Mouse (Mus musculus): ENCODE results near the gene Snx9. TPM values are rescaled to one million over a fixed set of nuclear protein-coding genes. Genes with fewer than 3 reads are reported as not detected.

Gene Snx9
- polyA plus RNA-seq, 1 experiment from 2014 or later: 29.6 TPM

GRCm38 (mm10) chr17:5845376-5845775 lies 4.2 kb downstream of the Snx9 start:
- peaks cover 18 to 35% of the 10 kb centered on the region in 2 experiments for H3K4me1 ChIP-seq (ENCODE audit: control insufficient read depth in 2 of 2, insufficient read depth in 2 of 2, low read length in 2 of 2)
- no peaks in the 10 kb centered on the region for H3K27me3 ChIP-seq (ENCODE audit: control insufficient read depth, insufficient read depth, low read length)
- H3K4me3 ChIP-seq (ENCODE audit: control insufficient read depth in 1 of 2, insufficient read depth in 1 of 2, low read depth in 1 of 2, low read length in 2 of 2): no peak overlapping the region
- 74% methylated on average over 4 of the region's 4 CpGs for WGBS
- no peak overlapping the region for H3K27ac ChIP-seq (replicated peaks in 1 of 2; ENCODE audit: control insufficient read depth in 1 of 2, insufficient read depth in 1 of 2, low read depth in 2 of 2, low read length in 2 of 2)
- H3K9ac ChIP-seq (ENCODE audit: low read length): no peak overlapping the region
- no peaks in the 10 kb centered on the region for H3K9me3 ChIP-seq (ENCODE audit: control insufficient read depth, low read length)
- ATAC-seq (ENCODE audit: insufficient number of reproducible peaks, insufficient read depth, low FRiP score, low read depth): no peak
- no peaks in the 10 kb centered on the region for H3K36me3 ChIP-seq (ENCODE audit: control insufficient read depth, insufficient read depth, low read length)
- H3K4me2 ChIP-seq (ENCODE audit: low read length): no peak overlapping the region

GRCm38 (mm10) chr17:5846101-5846500 lies 5.0 kb downstream of the Snx9 start:
- no peak for ATAC-seq (ENCODE audit: insufficient number of reproducible peaks, insufficient read depth, low FRiP score, low read depth)
- Histone ChIP-seq H3K36me3 (ENCODE audit: control insufficient read depth, insufficient read depth, low read length) (no peaks in the 10 kb centered on the region), H3K4me1 (ENCODE audit: control insufficient read depth in 2 of 2, insufficient read depth in 2 of 2, low read length in 2 of 2) (peaks cover 18 to 35% of the 10 kb centered on the region in 2 experiments), H3K4me2 (ENCODE audit: low read length) (no peak overlapping the region), H3K9me3 (ENCODE audit: control insufficient read depth, low read length) (no peaks in the 10 kb centered on the region), H3K27me3 (ENCODE audit: control insufficient read depth, insufficient read depth, low read length) (no peaks in the 10 kb centered on the region), H3K9ac (ENCODE audit: low read length) (no peak overlapping the region), H3K27ac (replicated peaks in 1 of 2; ENCODE audit: control insufficient read depth in 1 of 2, insufficient read depth in 1 of 2, low read depth in 2 of 2, low read length in 2 of 2) (no peak overlapping the region), H3K4me3 (ENCODE audit: control insufficient read depth in 1 of 2, insufficient read depth in 1 of 2, low read depth in 1 of 2, low read length in 2 of 2) (no peak overlapping the region)
- WGBS: 43% methylated on average over 8 of the region's 8 CpGs

- WGBS: 63% methylated on average over 10 of the region's 10 CpGs
- Histone ChIP-seq H3K4me1 (ENCODE audit: control insufficient read depth in 2 of 2, insufficient read depth in 2 of 2, low read length in 2 of 2) (peaks cover 13 to 23% of the 10 kb centered on the region in 2 experiments), H3K4me2 (ENCODE audit: low read length) (peak overlapping the region; percentile 66), H3K9ac (ENCODE audit: low read length) (peak overlapping the region; percentile 63), H3K9me3 (ENCODE audit: control insufficient read depth, low read length) (no peaks in the 10 kb centered on the region), H3K36me3 (ENCODE audit: control insufficient read depth, insufficient read depth, low read length) (no peaks in the 10 kb centered on the region), H3K27ac (replicated peaks in 1 of 2; ENCODE audit: control insufficient read depth in 1 of 2, insufficient read depth in 1 of 2, low read depth in 2 of 2, low read length in 2 of 2) (peak overlapping the region in 1 of 2 experiments; percentile 29; a peak in 3 of 4 replicates), H3K27me3 (ENCODE audit: control insufficient read depth, insufficient read depth, low read length) (no peaks in the 10 kb centered on the region), H3K4me3 (ENCODE audit: control insufficient read depth in 1 of 2, insufficient read depth in 1 of 2, low read depth in 1 of 2, low read length in 2 of 2) (peak overlapping the region; percentile 32 to 44; a peak in 3 of 4 replicates)
- no peak for ATAC-seq (ENCODE audit: insufficient number of reproducible peaks, insufficient read depth, low FRiP score, low read depth)
Measured at GRCm38 (mm10) chr17:5848706-5849415, 7.7 kb downstream of the Snx9 start.

GRCm38 (mm10) chr17:5849421-5849910 lies 8.3 kb downstream of the Snx9 start:
- WGBS: 9% methylated on average over 18 of the region's 18 CpGs
- no peaks in the 10 kb centered on the region for H3K27me3 ChIP-seq (ENCODE audit: control insufficient read depth, insufficient read depth, low read length)
- H3K4me3 ChIP-seq (ENCODE audit: control insufficient read depth in 1 of 2, insufficient read depth in 1 of 2, low read depth in 1 of 2, low read length in 2 of 2): peak overlapping the region; percentile 32 to 44
- no peaks in the 10 kb centered on the region for H3K36me3 ChIP-seq (ENCODE audit: control insufficient read depth, insufficient read depth, low read length)
- H3K9me3 ChIP-seq (ENCODE audit: control insufficient read depth, low read length): no peaks in the 10 kb centered on the region
- peaks cover 13 to 23% of the 10 kb centered on the region in 2 experiments for H3K4me1 ChIP-seq (ENCODE audit: control insufficient read depth in 2 of 2, insufficient read depth in 2 of 2, low read length in 2 of 2)
- ATAC-seq (ENCODE audit: insufficient number of reproducible peaks, insufficient read depth, low FRiP score, low read depth): no peak
- peak overlapping the region; percentile 29 to 67 for H3K27ac ChIP-seq (replicated peaks in 1 of 2; ENCODE audit: control insufficient read depth in 1 of 2, insufficient read depth in 1 of 2, low read depth in 2 of 2, low read length in 2 of 2)
- peak overlapping the region; percentile 63 for H3K9ac ChIP-seq (ENCODE audit: low read length)
- H3K4me2 ChIP-seq (ENCODE audit: low read length): peak overlapping the region; percentile 66

GRCm38 (mm10) chr17:5850031-5850430 lies 8.9 kb downstream of the Snx9 start:
- H3K27me3 ChIP-seq (ENCODE audit: control insufficient read depth, insufficient read depth, low read length): no peaks in the 10 kb centered on the region
- no peak overlapping the region for H3K27ac ChIP-seq (replicated peaks in 1 of 2; ENCODE audit: control insufficient read depth in 1 of 2, insufficient read depth in 1 of 2, low read depth in 2 of 2, low read length in 2 of 2)
- ATAC-seq (ENCODE audit: insufficient number of reproducible peaks, insufficient read depth, low FRiP score, low read depth): no peak
- no peak overlapping the region; a peak in 1 of 4 replicates for H3K4me3 ChIP-seq (ENCODE audit: control insufficient read depth in 1 of 2, insufficient read depth in 1 of 2, low read depth in 1 of 2, low read length in 2 of 2)
- no peaks in the 10 kb centered on the region for H3K36me3 ChIP-seq (ENCODE audit: control insufficient read depth, insufficient read depth, low read length)
- H3K9ac ChIP-seq (ENCODE audit: low read length): no peak overlapping the region
- peaks cover 11 to 23% of the 10 kb centered on the region in 2 experiments for H3K4me1 ChIP-seq (ENCODE audit: control insufficient read depth in 2 of 2, insufficient read depth in 2 of 2, low read length in 2 of 2)
- H3K9me3 ChIP-seq (ENCODE audit: control insufficient read depth, low read length): no peaks in the 10 kb centered on the region
- 93% methylated on average over 3 of the region's 3 CpGs for WGBS
- H3K4me2 ChIP-seq (ENCODE audit: low read length): peak overlapping the region; percentile 66

- Histone ChIP-seq H3K4me3 (ENCODE audit: control insufficient read depth in 1 of 2, insufficient read depth in 1 of 2, low read depth in 1 of 2, low read length in 2 of 2) (no peak overlapping the region), H3K4me2 (ENCODE audit: low read length) (no peak overlapping the region), H3K4me1 (ENCODE audit: control insufficient read depth in 2 of 2, insufficient read depth in 2 of 2, low read length in 2 of 2) (peaks cover 11 to 23% of the 10 kb centered on the region in 2 experiments), H3K27me3 (ENCODE audit: control insufficient read depth, insufficient read depth, low read length) (no peaks in the 10 kb centered on the region), H3K27ac (replicated peaks in 1 of 2; ENCODE audit: control insufficient read depth in 1 of 2, insufficient read depth in 1 of 2, low read depth in 2 of 2, low read length in 2 of 2) (no peak overlapping the region), H3K9me3 (ENCODE audit: control insufficient read depth, low read length) (no peaks in the 10 kb centered on the region), H3K36me3 (ENCODE audit: control insufficient read depth, insufficient read depth, low read length) (no peaks in the 10 kb centered on the region), H3K9ac (ENCODE audit: low read length) (no peak overlapping the region)
- 98% methylated on average over 3 of the region's 3 CpGs for WGBS
- no peak for ATAC-seq (ENCODE audit: insufficient number of reproducible peaks, insufficient read depth, low FRiP score, low read depth)
Measured at GRCm38 (mm10) chr17:5850476-5850875, 9.3 kb downstream of the Snx9 start.

- WGBS: 91% methylated on average over 13 of the region's 13 CpGs
- ATAC-seq (ENCODE audit: insufficient number of reproducible peaks, insufficient read depth, low FRiP score, low read depth): no peak
- Histone ChIP-seq H3K27ac (replicated peaks in 1 of 2; ENCODE audit: control insufficient read depth in 1 of 2, insufficient read depth in 1 of 2, low read depth in 2 of 2, low read length in 2 of 2) (no peak overlapping the region), H3K4me1 (ENCODE audit: control insufficient read depth in 2 of 2, insufficient read depth in 2 of 2, low read length in 2 of 2) (peaks cover 5 to 13% of the 10 kb centered on the region in 2 experiments), H3K9me3 (ENCODE audit: control insufficient read depth, low read length) (no peaks in the 10 kb centered on the region), H3K27me3 (ENCODE audit: control insufficient read depth, insufficient read depth, low read length) (no peaks in the 10 kb centered on the region), H3K4me3 (ENCODE audit: control insufficient read depth in 1 of 2, insufficient read depth in 1 of 2, low read depth in 1 of 2, low read length in 2 of 2) (no peak overlapping the region), H3K36me3 (ENCODE audit: control insufficient read depth, insufficient read depth, low read length) (no peaks in the 10 kb centered on the region), H3K9ac (ENCODE audit: low read length) (no peak overlapping the region), H3K4me2 (ENCODE audit: low read length) (no peak overlapping the region)
Measured at GRCm38 (mm10) chr17:5853936-5854335, 12.8 kb downstream of the Snx9 start.

Data from heart, embryonic 14.5 days (tissue).